Mouse (Mus musculus): Measurements from ENCODE around the gene Rin1.

- TF ChIP-seq CTCF (IDR thresholded peaks at IDR 0.05; ENCODE audit: borderline replicate concordance, extremely low read depth, insufficient read depth, insufficient read length), result no peak
- TF ChIP-seq POLR2A (IDR thresholded peaks at IDR 0.05; ENCODE audit: borderline replicate concordance, extremely low read depth, insufficient read depth, insufficient read length, poor library complexity, severe bottlenecking), result no peak
Measured at GRCm38 (mm10) chr19:5089324-5089723, 39.0 kb downstream of the Rin1 start.

Data from brain, embryonic 14.5 days (tissue).